Mouse (Mus musculus) heart, postnatal 25 days (tissue): ENCODE measurements at regions not wholly inside any gene's neighbourhood (a gene's known extent, or its start where the extent isn't known, plus 50 kb on each side); places are given as distances from the start of the nearest gene placed in this dataset.

ENCODE experiments used
- DNase-seq: peaks from one replicate; pipeline ENCODE4 v3.0.0; 2022; ENCODE audit warnings: low spot score
- intact Hi-C: fragments of 180-260 bp; cut with DNase I; formaldehyde crosslinking; loops from one replicate; pipeline ENCODE4 v1.15.1; 2025

DNA sequence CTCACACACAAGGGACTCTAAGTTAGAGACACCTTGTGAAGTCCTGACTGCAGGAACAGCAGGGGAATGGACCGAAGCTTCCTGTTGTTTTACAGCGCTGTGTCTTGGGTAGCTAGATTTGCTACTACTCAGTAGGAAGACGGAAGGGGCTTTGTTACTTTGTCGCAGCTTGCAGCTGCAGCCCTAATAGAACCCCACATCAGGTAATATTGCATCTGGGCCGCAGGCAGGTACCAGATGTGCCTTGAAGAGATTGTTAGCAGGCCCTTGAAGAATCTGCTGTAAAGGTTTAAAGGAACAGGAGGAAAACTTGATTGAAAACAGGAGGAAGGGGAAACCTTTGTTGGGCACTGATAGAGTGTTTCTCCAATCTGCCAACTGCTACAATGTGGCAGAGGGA lies 68.2 kb upstream of the Prickle1 start:
- intact Hi-C loops = no loop called here
- DNase-seq = no peak

DNA sequence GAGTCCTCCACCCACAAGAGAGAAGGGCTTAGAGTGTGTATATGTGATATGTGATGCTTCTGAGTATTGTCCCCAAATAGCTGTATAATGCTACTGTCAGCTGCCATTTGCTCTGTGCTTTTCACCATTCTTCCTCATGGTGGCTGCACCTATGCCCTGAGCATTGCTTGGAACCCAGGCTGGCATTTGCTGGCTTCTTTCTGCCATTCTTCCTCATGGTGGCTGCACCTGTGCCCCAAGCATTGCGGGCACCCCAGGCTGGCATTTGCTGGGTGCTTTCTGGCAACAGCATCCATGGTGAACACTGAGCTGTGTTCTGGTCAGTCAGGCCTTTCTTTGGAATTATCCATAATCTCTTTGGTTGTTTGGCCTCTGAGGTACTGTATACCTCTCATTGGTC lies 66.9 kb upstream of the Prickle1 start:
- intact Hi-C loops = no loop called here

DNA sequence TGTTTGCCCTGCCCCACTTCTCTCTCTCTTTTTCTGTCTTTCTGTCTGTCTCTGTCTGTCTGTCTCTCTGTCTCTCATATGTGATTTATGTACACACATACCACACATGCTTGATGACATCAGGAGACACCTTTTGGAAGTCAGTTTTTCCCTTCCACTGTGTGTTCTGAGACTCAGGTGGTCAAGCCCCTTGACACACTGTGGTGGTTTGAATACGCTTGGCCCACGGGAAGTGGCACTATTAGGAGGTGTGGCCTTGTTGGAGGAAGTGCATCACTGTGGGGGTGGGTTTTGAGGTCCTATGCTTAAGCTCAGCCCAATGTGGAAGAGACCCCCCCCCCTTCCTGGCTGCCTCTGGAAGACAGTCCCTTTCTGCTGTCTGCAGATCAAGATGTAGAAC lies 66.1 kb upstream of the Prickle1 start:
- intact Hi-C loops = no loop called here
- no peak for DNase-seq

More for the DNA sequence above, 66.9 kb upstream of the Prickle1 start:
- no peak for DNase-seq

DNA sequence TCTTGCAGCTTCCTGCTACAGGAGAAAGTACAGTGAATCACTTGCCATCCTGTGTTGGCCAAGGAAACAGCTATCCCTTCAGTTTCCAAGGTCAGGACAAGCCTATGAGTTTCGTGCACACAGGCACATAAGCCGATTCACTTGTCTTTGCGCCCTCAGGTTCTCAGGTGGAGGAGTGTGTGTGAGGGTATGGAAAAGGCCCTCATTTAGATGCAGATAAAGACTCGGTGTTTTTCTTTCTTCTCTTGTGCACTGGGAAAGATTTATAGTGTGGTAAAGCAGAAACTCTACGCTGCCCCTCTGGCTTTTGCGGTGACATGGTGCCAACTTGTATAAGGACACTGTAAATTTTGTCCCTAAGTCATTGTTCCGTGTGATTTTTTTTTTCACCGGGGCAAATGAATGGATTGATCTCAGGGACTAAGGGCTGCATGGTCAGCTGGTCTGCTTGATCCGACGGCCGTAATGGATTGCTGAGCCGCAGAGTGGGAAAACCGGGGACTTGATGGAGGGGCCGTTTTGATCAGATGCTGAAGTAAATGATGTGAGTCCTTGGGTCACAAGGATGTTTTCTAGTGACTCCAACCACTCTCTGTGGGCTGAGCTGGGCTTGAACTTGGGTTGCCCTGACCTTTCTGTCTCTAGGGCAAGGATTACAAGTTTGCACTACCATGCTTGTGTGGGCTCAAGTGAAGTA lies 65.4 kb upstream of the Prickle1 start:
- DNase-seq = no peak
- intact Hi-C loops = no loop called here

DNA sequence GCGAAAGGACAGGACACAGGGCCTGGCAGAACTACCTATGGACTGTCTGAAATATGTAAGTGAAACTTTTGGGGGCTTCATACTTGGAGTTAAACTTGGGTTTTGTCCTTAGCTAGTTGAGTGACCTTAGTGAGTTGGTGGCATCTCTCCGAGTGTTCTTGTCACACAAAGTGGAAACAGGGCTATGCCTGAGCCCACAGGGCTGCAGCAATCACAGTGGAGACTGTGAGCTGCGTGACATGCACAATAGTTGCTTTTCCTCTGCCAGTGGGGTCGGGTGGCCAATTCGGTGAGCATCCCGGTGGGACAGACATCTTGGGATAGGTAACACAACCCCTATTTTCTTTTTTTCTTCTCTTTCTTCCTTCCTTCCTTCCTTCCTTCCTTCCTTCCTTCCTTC lies 61.5 kb upstream of the Prickle1 start:
- intact Hi-C loops = no loop called here
- DNase-seq = no peak

DNA sequence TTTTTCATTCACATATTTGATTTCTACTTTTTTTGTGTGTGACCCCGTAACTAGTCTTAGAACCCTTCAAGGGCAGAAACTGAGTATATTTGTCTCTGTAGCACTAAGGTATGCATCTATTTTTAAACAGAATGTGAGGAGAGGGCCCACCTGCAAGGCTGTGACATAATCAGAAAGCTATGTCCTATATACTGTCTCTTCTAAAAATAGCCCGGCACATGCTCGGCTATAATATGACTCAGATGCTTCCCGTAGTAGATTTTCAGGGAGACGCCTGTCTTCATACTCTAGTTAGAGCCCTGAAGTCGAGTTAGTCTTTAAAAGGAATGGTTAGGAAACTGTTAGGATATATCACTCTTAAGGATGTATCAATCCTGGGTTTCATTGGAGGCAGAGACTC lies 61.0 kb upstream of the Prickle1 start:
- DNase-seq = no peak
- intact Hi-C loops = no loop called here

DNA sequence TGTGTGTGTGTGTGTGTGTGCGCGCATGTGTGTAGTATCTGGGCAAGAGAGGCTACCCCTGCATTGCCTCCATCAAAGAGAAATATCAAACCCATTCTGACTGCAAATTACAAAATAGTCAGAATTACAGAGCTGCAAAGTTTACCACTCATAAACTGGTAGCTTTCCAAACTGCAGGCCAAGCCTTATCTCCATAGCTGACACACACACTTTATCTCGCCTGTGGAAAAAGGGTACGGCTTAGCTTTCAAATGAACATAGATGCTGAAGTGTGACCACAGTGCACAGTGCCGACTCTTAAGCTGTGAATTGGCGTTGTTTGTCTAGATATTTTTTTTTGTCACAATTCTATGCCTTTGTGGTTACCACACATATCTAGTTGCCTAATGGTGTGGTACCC lies 60.1 kb upstream of the Prickle1 start:
- no peak for DNase-seq
- intact Hi-C loops = no loop called here

DNA sequence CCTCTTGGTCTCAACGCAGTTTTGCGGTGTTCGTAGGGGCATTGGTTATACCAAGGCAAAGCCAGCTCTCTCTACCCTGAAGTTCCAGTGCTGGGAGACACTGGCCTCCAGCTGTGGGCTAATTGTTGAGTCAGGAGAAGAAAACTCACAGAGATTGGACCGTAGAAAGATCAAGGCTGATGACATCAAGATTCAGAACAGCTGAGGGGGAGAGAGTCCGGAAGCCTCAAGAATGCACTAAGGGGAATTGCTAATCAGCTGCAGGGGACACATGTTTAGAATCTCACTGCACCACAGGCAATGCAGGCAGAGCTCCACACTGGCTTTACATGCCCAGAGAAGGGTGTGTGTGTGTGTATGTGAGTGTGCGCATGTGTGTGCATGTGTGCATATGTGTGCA lies 59.6 kb upstream of the Prickle1 start:
- DNase-seq = no peak
- intact Hi-C loops = no loop called here

DNA sequence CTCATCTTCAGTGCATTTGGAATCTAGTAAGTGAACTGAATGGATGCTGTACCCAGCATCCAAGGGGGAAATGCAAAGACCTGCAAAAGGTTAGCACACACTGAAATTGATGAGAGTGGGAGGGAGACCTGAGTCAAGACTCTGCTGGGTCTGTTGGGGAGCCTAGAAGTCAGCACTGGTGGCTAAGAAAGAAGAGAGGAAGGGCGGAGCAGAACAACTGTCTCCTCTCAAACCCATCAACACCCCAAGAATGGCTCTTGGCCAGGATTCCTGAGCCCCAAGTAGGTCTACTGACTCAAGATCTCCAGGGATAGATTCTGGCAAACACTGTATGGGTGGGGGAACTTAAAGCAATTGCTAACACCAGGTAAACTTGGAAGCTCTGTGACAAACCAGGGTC lies 57.7 kb upstream of the Prickle1 start:
- intact Hi-C loops = loop anchor here (5.0 kb wide), 1 partner anchor 34 kb away; no protein-coding TSS in a partner anchor
- DNase-seq = no peak

DNA sequence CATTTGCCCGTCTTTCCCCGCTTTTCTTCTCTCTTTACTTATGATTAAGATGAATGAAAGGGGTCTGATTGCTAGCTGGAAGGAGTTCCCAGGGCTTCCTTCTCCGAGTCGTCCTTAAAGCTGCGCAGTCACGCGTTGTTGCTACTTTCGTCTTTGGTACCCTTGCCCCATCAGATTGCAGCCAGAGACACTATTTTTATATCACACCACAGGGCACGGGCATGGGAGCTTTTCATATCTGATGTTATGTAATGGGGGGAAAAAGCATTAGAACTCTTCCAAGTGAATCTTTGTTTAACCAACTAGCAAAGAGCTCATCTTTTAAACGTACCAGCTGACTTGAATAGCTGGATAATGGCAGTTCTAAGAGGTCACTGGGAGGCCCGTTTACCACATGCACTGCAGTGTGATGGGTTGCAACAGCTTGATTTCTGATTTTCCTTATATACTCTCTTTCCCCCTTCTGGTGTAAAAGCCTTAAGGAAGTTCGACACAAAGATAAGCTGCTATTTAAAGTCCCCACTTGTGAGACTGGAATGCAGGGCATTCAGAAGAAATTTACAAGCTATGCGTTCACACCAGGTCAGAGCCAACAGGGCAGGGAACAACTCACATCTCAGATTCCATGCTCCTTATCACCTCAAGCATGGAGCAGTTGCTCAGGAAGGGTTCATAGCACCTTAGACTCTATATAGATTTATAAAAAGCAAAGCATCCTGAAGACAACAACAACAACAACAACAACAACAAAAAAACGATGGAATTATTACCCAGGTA lies 55.5 kb upstream of the Prickle1 start:
- intact Hi-C loops = loop anchor here (5.0 kb wide), 1 partner anchor 36 kb away; no protein-coding TSS in a partner anchor
- DNase-seq = no peak

DNA sequence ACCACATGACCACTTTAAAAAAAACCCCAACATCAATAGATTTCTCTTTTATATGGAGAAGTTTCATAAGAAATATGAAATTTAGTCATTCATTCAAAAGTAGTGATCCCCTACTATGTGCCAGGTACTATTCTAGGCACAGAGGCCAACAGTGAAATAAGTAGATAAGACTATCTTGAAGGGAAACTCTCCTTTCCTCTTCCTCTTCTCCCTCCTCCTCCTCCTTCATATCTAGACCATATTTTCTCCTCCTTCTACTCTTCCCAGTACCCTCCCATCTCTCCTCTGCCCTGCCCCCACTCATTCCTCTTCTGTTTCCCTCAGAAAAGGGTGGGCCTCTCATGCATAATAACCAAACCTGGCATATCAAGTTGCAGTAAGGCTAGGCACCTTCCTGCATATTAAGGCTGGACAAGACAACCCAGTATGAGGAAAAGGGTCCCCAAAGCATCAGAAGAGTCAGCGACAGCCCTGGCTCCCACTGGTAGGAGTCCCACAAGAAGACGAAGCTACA lies 54.4 kb upstream of the Prickle1 start:
- intact Hi-C loops = loop anchor here (5.0 kb wide), 1 partner anchor 37 kb away; no protein-coding TSS in a partner anchor
- no peak for DNase-seq

DNA sequence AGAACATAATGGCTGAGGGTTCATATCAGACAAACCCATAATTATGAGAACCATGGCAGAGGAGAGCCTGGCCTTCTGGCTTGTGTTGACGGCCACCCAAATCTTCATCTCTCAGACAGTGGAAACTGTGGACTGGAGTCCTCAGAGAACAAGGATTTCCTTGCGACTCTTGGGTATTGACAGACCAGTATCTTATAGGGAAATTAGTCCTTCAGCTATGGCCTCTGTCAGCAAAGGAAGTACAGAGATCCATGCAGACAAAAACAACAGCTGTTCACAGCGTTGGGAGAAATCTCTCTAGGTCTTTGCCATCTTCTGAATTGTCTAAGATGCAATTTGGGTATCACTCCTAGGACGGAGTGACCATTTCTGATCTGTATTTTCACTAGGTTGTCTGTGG lies 53.0 kb upstream of the Prickle1 start:
- intact Hi-C loops = no loop called here
- no peak for DNase-seq

DNA sequence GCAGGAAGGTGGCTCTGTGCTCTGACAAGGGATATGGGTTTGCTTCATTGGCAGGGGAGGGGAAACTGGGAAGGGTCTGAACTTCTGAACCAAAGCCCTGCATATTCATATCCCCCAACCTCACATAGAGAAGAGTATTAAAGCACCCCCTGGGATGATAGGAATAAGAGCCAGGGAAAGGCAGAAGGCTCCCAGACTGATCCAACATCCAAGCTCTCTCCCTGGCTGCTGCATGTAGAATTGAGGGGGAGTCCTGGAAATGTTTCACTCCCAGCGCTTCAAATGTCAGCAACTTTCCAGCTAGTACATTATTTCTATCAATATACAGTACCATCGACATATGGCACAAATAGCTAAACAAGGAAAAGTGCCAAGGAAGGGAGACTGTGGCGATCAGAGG lies 51.1 kb upstream of the Prickle1 start:
- intact Hi-C loops = no loop called here
- DNase-seq = no peak

DNA sequence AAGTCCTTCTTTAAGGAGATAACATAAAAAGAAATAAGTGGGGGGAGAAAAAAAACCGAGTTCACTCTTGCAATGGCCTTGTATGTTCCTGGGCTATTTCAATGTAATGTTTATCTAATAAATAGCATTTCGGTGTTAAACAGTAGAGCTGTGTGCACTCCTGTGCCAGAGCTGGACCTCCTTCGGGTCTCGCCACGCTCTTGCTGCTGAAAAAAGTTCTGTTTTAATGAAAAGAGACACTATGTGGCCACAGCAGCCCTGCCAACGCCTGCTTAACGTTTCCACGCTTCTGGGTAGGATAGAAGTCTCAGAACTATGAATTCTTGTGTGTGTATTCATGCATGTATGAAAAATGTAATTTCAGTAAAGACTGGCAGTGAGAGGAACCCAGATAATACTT lies 50.3 kb upstream of the Prickle1 start:
- intact Hi-C loops = no loop called here
- no peak for DNase-seq
